Mouse (Mus musculus): ENCODE data around the gene Hyal2. TPM values are rescaled to one million over a fixed set of nuclear protein-coding genes. Genes with fewer than 3 reads are reported as not detected.

The Hyal2 gene
- polyA plus RNA-seq, 1 experiment, result not detected

GRCm38 (mm10) chr9:107538231-107538630 lies 29.5 kb upstream of the Hyal2 start:
- no peak overlapping the region for H3K4me3 ChIP-seq (ENCODE audit: insufficient read depth, low read depth, low read length)
- H3K4me1 ChIP-seq (ENCODE audit: control insufficient read depth, insufficient read depth, low read length), result peaks cover 34% of the 10 kb centered on the region
- no peak overlapping the region for H3K27ac ChIP-seq (ENCODE audit: insufficient read depth, low read depth, low read length)
- WGBS, result 52% methylated on average over 7 of the region's 7 CpGs
- TF ChIP-seq POLR2A (IDR thresholded peaks at IDR 0.05; ENCODE audit: insufficient read depth, low read depth, low read length) (no peak), CTCF (IDR thresholded peaks at IDR 0.05; ENCODE audit: insufficient read depth, low read depth, low read length) (no peak)

- Histone ChIP-seq H3K4me1 (ENCODE audit: control insufficient read depth, insufficient read depth, low read length) (peaks cover 34% of the 10 kb centered on the region), H3K27ac (ENCODE audit: insufficient read depth, low read depth, low read length) (no peak overlapping the region), H3K4me3 (ENCODE audit: insufficient read depth, low read depth, low read length) (no peak overlapping the region)
- WGBS, result 93% methylated on average over 3 of the region's 3 CpGs
- TF ChIP-seq CTCF (IDR thresholded peaks at IDR 0.05; ENCODE audit: insufficient read depth, low read depth, low read length), result no peak
- no peak for TF ChIP-seq POLR2A (IDR thresholded peaks at IDR 0.05; ENCODE audit: insufficient read depth, low read depth, low read length)
These were observed 29.0 kb upstream of the Hyal2 start for GRCm38 (mm10) chr9:107538711-107539110.

GRCm38 (mm10) chr9:107539940-107540339 lies 27.8 kb upstream of the Hyal2 start:
- WGBS, result 93% methylated on average over 8 of the region's 8 CpGs
- Histone ChIP-seq H3K4me1 (ENCODE audit: control insufficient read depth, insufficient read depth, low read length) (peaks cover 35% of the 10 kb centered on the region), H3K4me3 (ENCODE audit: insufficient read depth, low read depth, low read length) (no peak overlapping the region), H3K27ac (ENCODE audit: insufficient read depth, low read depth, low read length) (no peak overlapping the region)
- TF ChIP-seq CTCF (IDR thresholded peaks at IDR 0.05; ENCODE audit: insufficient read depth, low read depth, low read length) (no peak), POLR2A (IDR thresholded peaks at IDR 0.05; ENCODE audit: insufficient read depth, low read depth, low read length) (no peak)

- no peak overlapping the region for H3K4me3 ChIP-seq (ENCODE audit: insufficient read depth, low read depth, low read length)
- TF ChIP-seq POLR2A (IDR thresholded peaks at IDR 0.05; ENCODE audit: insufficient read depth, low read depth, low read length), result no peak
- no peak for TF ChIP-seq CTCF (IDR thresholded peaks at IDR 0.05; ENCODE audit: insufficient read depth, low read depth, low read length)
- no peak overlapping the region for H3K27ac ChIP-seq (ENCODE audit: insufficient read depth, low read depth, low read length)
- WGBS, result 67% methylated on average over 4 of the region's 4 CpGs
- peaks cover 36% of the 10 kb centered on the region for H3K4me1 ChIP-seq (ENCODE audit: control insufficient read depth, insufficient read depth, low read length)
These were observed 27.3 kb upstream of the Hyal2 start for GRCm38 (mm10) chr9:107540420-107540819.

GRCm38 (mm10) chr9:107541005-107541404 lies 26.7 kb upstream of the Hyal2 start:
- Histone ChIP-seq H3K4me3 (ENCODE audit: insufficient read depth, low read depth, low read length) (no peak overlapping the region), H3K4me1 (ENCODE audit: control insufficient read depth, insufficient read depth, low read length) (peaks cover 30% of the 10 kb centered on the region), H3K27ac (ENCODE audit: insufficient read depth, low read depth, low read length) (no peak overlapping the region)
- WGBS, result 36% methylated on average over 10 of the region's 10 CpGs
- TF ChIP-seq CTCF (IDR thresholded peaks at IDR 0.05; ENCODE audit: insufficient read depth, low read depth, low read length), result no peak
- no peak for TF ChIP-seq POLR2A (IDR thresholded peaks at IDR 0.05; ENCODE audit: insufficient read depth, low read depth, low read length)

GRCm38 (mm10) chr9:107541474-107542351 lies 26.0 kb upstream of the Hyal2 start, which contains the start of the genes Cyb561d2 and Nprl2:
Cyb561d2 (minus strand) TSS chr9:107542193.
Nprl2 (plus strand) TSS chr9:107542226.
- under 1% methylated on average over 46 of the region's 46 CpGs for WGBS

GRCm38 (mm10) chr9:107542352-107542686 lies 25.4 kb upstream of the Hyal2 start:
- Histone ChIP-seq H3K4me3 (ENCODE audit: insufficient read depth, low read depth, low read length) (peak overlapping the region; percentile 68), H3K27ac (ENCODE audit: insufficient read depth, low read depth, low read length) (no peak overlapping the region), H3K4me1 (ENCODE audit: control insufficient read depth, insufficient read depth, low read length) (peaks cover 27% of the 10 kb centered on the region)
- TF ChIP-seq CTCF (IDR thresholded peaks at IDR 0.05; ENCODE audit: insufficient read depth, low read depth, low read length) (no peak), POLR2A (IDR thresholded peaks at IDR 0.05; ENCODE audit: insufficient read depth, low read depth, low read length) (no peak)
- WGBS, result 0% methylated on average over 11 of the region's 11 CpGs

More at GRCm38 (mm10) chr9:107541474-107542351, 26.0 kb upstream of the Hyal2 start, which contains the start of the genes Cyb561d2 and Nprl2:
- TF ChIP-seq CTCF (IDR thresholded peaks at IDR 0.05; ENCODE audit: insufficient read depth, low read depth, low read length) (no peak), POLR2A (IDR thresholded peaks at IDR 0.05; ENCODE audit: insufficient read depth, low read depth, low read length) (peak; percentile 69; the same call in 1 of the 2 replicates)
- H3K4me3 ChIP-seq (ENCODE audit: insufficient read depth, low read depth, low read length), result peak within 1 kb of the TSS; percentile 68
- peaks cover 27% of the 10 kb centered on the region for H3K4me1 ChIP-seq (ENCODE audit: control insufficient read depth, insufficient read depth, low read length)
- peak within 1 kb of the TSS; percentile 48; the same call in 1 of the 2 replicates for H3K27ac ChIP-seq (ENCODE audit: insufficient read depth, low read depth, low read length)

- peak overlapping the region; percentile 68 for H3K4me3 ChIP-seq (ENCODE audit: insufficient read depth, low read depth, low read length)
- H3K27ac ChIP-seq (ENCODE audit: insufficient read depth, low read depth, low read length), result no peak overlapping the region
- TF ChIP-seq POLR2A (IDR thresholded peaks at IDR 0.05; ENCODE audit: insufficient read depth, low read depth, low read length), result no peak
- no peak for TF ChIP-seq CTCF (IDR thresholded peaks at IDR 0.05; ENCODE audit: insufficient read depth, low read depth, low read length)
- WGBS, result 44% methylated on average over 8 of the region's 8 CpGs
- H3K4me1 ChIP-seq (ENCODE audit: control insufficient read depth, insufficient read depth, low read length), result peaks cover 29% of the 10 kb centered on the region
These were observed 25.0 kb upstream of the Hyal2 start for GRCm38 (mm10) chr9:107542721-107543120.

- Histone ChIP-seq H3K4me1 (ENCODE audit: control insufficient read depth, insufficient read depth, low read length) (peaks cover 31% of the 10 kb centered on the region), H3K27ac (ENCODE audit: insufficient read depth, low read depth, low read length) (no peak overlapping the region), H3K4me3 (ENCODE audit: insufficient read depth, low read depth, low read length) (no peak overlapping the region)
- WGBS, result 89% methylated on average over 11 of the region's 11 CpGs
- TF ChIP-seq POLR2A (IDR thresholded peaks at IDR 0.05; ENCODE audit: insufficient read depth, low read depth, low read length) (no peak), CTCF (IDR thresholded peaks at IDR 0.05; ENCODE audit: insufficient read depth, low read depth, low read length) (no peak)
These were observed 24.4 kb upstream of the Hyal2 start for GRCm38 (mm10) chr9:107543299-107543698.

Measured in olfactory bulb, adult 2 months (tissue).